In the genomic region with DNA sequence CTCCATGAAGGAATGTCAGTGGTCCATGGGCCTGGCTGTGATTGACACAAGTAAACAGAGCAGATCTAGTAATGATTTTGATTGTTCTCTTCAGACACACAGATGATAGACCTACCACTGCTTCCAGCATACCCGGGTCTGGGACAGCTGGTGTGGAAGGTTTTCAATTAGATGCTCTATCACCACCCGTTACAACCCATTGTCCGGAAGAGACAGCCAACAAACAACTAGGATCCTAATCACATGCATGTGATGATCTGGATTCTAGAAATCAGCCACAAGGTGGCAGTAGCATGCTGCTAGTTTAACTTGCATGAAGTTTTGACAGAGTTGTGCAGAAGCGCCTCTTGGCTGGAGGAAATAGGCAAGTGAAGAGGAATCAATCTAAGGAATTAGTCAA, we compare ENCODE assay signal across 9 mouse cellular contexts. TPM values are rescaled to one million over a fixed set of nuclear protein-coding genes. Genes with fewer than 3 reads are reported as not detected.
A peak's percentile ranks its signal among the peaks of the same experiment; 100 is the strongest.
DNase-seq lines count a peak whose midpoint lies in the region; TF ChIP-seq lines count a peak whose summit lies in the region.
"Had no signal": no experiment of that assay in that cellular context is flagged by ENCODE, and none has a peak within 500 bp of the region (broad histone marks: within the 10 kb centered on the region; RNA-seq: fewer than 3 reads in every experiment).

No protein-coding gene starts in this region.

- no peaks in the 10 kb centered on the region for H3K79me2 ChIP-seq in CH12.LX (replicated peaks; ENCODE audit: control insufficient read depth, extremely low read depth, insufficient read depth, poor library complexity, severe bottlenecking)

- TF ChIP-seq POLR2A in CH12.LX (IDR thresholded peaks at IDR 0.05; ENCODE audit: low read depth, low read length) = no peak

- 0 out of 2 replicates have a peak overlapping the region, but pooled peaks have one; percentile 7 for H3K4me2 ChIP-seq in CH12.LX (ENCODE audit: insufficient read depth, low read depth, poor library complexity, severe bottlenecking)

- H3K9ac ChIP-seq in CH12.LX (ENCODE audit: insufficient read depth, low read depth) = no peak overlapping the region

- TF ChIP-seq EP300 in CH12.LX (IDR thresholded peaks at IDR 0.05; ENCODE audit: low read length) = no peak

- H3K9me3 ChIP-seq in CH12.LX (replicated peaks; ENCODE audit: low read length) = peaks cover 4% of the 10 kb centered on the region

- H3K27ac ChIP-seq in CH12.LX (ENCODE audit: insufficient read depth, low read depth) = no peak overlapping the region

- dilution Hi-C loops in CH12.LX (cut with MboI; ENCODE audit: extremely low pct_ligation_motif_present, extremely low pct_unique_long_range_greater_than_20kb, low sequenced_read_pairs) = no loop called here

- TF ChIP-seq CTCF in CH12.LX (conservative IDR thresholded peaks at IDR 0.05 in 1 of 2, IDR thresholded peaks at IDR 0.05 in 1 of 2; ENCODE audit: low read depth in 2 of 2, low read length in 2 of 2) = peak; percentile 59 to 91

- H3K27me3 ChIP-seq in CH12.LX (replicated peaks) = no peaks in the 10 kb centered on the region

- peak; percentile 88 for DNase-seq in CH12.LX (ENCODE audit: extremely low read depth)
- DNase-seq in T-cell, adult 2 months (ENCODE audit: low spot score) = peak; percentile 65
- peak; percentile 58 for DNase-seq in embryo, embryonic 9.5 days (ENCODE audit: extremely low spot score)
- peak; percentile 77 for DNase-seq in heart, postnatal 4 days
- DNase-seq in layer of hippocampus, adult 18-20 months (ENCODE audit: low spot score in 2 of 2) = peak; percentile 47 to 88
- peak; percentile 77 for DNase-seq in lung, postnatal 14 days
- DNase-seq in retina, embryonic 14.5 days (ENCODE audit: low spot score) = peak; percentile 90
- DNase-seq in urinary bladder, postnatal 36 days (ENCODE audit: low spot score in 2 of 2) = peak; percentile 34 to 53

- H3K4me3 ChIP-seq in CH12.LX (replicated peaks in 1 of 3; ENCODE audit: low read depth in 2 of 3, low read length in 2 of 3, poor library complexity in 1 of 3) = no peak overlapping the region

- in situ Hi-C loops in CH12.LX (cut with MboI; ENCODE audit: low pct_ligation_motif_present, low pct_unique_long_range_greater_than_20kb, low sequenced_read_pairs) = no loop called here

- H3K4me1 ChIP-seq in CH12.LX (ENCODE audit: control insufficient read depth in 1 of 2, insufficient read depth in 2 of 2) = peaks cover 0 to 8% of the 10 kb centered on the region in 2 experiments; a peak in 2 of 4 replicates

- H3K36me3 ChIP-seq in CH12.LX (replicated peaks in 1 of 2; ENCODE audit: control insufficient read depth in 1 of 2, insufficient read depth in 1 of 2, low read length in 1 of 2) = no peaks in the 10 kb centered on the region

- TF ChIP-seq RAD21 in CH12.LX (IDR thresholded peaks at IDR 0.05; ENCODE audit: low read depth, low read length) = peak; percentile 92

TF ChIP-seq in CH12.LX, 34 proteins besides CTCF, POLR2A, EP300 and RAD21:
- no peak for TF ChIP-seq NRF1 (IDR thresholded peaks at IDR 0.05; ENCODE audit: low read depth, low read length)
- TF ChIP-seq MAX (IDR thresholded peaks at IDR 0.05; ENCODE audit: low read length) = peak; percentile 51; the same call in 1 of the 2 replicates
- 0 out of 2 replicates have a peak, but pooled peaks have one; percentile 25 for TF ChIP-seq ELF1 (IDR thresholded peaks at IDR 0.05; ENCODE audit: low read depth, low read length)
- peak; percentile 39; the same call in 1 of the 2 replicates for TF ChIP-seq BHLHE40 (IDR thresholded peaks at IDR 0.05; ENCODE audit: low read depth, low read length)
- no peak for TF ChIP-seq SIN3A (IDR thresholded peaks at IDR 0.05; ENCODE audit: low read length)
- TF ChIP-seq MYC (IDR thresholded peaks at IDR 0.05; ENCODE audit: low read depth, low read length) = peak; percentile 71; the same call in 1 of the 2 replicates
- 0 out of 2 replicates have a peak, but pooled peaks have one; percentile 17 for TF ChIP-seq IRF4 (IDR thresholded peaks at IDR 0.05; ENCODE audit: low read depth, low read length)
- 0 out of 2 replicates have a peak, but pooled peaks have one; percentile 18 for TF ChIP-seq JUND (conservative IDR thresholded peaks at IDR 0.05; ENCODE audit: low read depth, low read length)
- peak; percentile 71 for TF ChIP-seq SMC3 (IDR thresholded peaks at IDR 0.05; ENCODE audit: low read depth, low read length)
- no peak for TF ChIP-seq USF2 (conservative IDR thresholded peaks at IDR 0.05; ENCODE audit: low read depth, low read length)

RNA-seq across cellular contexts. Expression of a gene that starts 14.8 kb away (rescaled TPM):
- total RNA-seq in CH12.LX (2012; rRNA removed) (not detected in 2 replicates), CH12.LX (2014; rRNA removed) (not detected in 2 replicates)
- 0.39 and 0.45 TPM in 2 replicates for polyA plus RNA-seq in CH12.LX (2012; ENCODE audit: insufficient read length, low read depth)
- total RNA-seq in heart, postnatal 4 days (2021) = under 1 TPM; 0.52 to 0.81 TPM
- 1 to 10 TPM; 1.0 to 1.1 TPM for total RNA-seq in layer of hippocampus, adult 18-20 months (2021)
- polyA plus RNA-seq: heart, embryonic 16.5 days had no signal

RNA-seq across cellular contexts. Expression of a gene that starts 16.1 kb away (rescaled TPM):
- total RNA-seq in CH12.LX (2012; rRNA removed) (261 and 292 TPM in 2 replicates), CH12.LX (2014; rRNA removed) (50.6 and 58.9 TPM in 2 replicates)
- 297 and 307 TPM in 2 replicates for polyA plus RNA-seq in CH12.LX (2012; ENCODE audit: insufficient read length, low read depth)
- total RNA-seq in heart, postnatal 4 days (2021) = 1,000 to 10,000 TPM; 1,232 to 1,303 TPM
- total RNA-seq in layer of hippocampus, adult 18-20 months (2021) = 100 to 1,000 TPM; 549 to 603 TPM

RNA-seq across cellular contexts. Expression of a gene that starts 28.6 kb away (rescaled TPM):
- total RNA-seq in CH12.LX (2012; rRNA removed) = 28.8 and 33.2 TPM in 2 replicates
- total RNA-seq in CH12.LX (2014; rRNA removed) = 15.1 and 15.9 TPM in 2 replicates
- polyA plus RNA-seq in CH12.LX (2012; ENCODE audit: insufficient read length, low read depth) = 38.6 and 44.0 TPM in 2 replicates
- total RNA-seq in heart, postnatal 4 days (2021) = 10 to 100 TPM; 18.0 to 23.0 TPM
- 10 to 100 TPM; 39.2 to 44.2 TPM for total RNA-seq in layer of hippocampus, adult 18-20 months (2021)

RNA-seq across cellular contexts. Expression of a gene that starts 28.7 kb away (rescaled TPM):
- 99.2 and 125 TPM in 2 replicates for total RNA-seq in CH12.LX (2012; rRNA removed)
- total RNA-seq in CH12.LX (2014; rRNA removed) = 117 and 119 TPM in 2 replicates
- polyA plus RNA-seq in CH12.LX (2012; ENCODE audit: insufficient read length, low read depth) = 171 and 204 TPM in 2 replicates
- 10 to 100 TPM; 37.5 to 40.3 TPM for total RNA-seq in heart, postnatal 4 days (2021)
- 10 to 100 TPM; 49.7 to 55.4 TPM for total RNA-seq in layer of hippocampus, adult 18-20 months (2021)

RNA-seq across cellular contexts. Expression of a gene that starts 43.9 kb away (rescaled TPM):
- total RNA-seq in CH12.LX (2012; rRNA removed) (20.9 and 21.1 TPM in 2 replicates), CH12.LX (2014; rRNA removed) (5.8 and 10.5 TPM in 2 replicates)
- polyA plus RNA-seq in CH12.LX (2012; ENCODE audit: insufficient read length, low read depth) = 68.3 and 76.9 TPM in 2 replicates
- total RNA-seq in heart, postnatal 4 days (2021) = 10 to 100 TPM; 37.9 to 38.3 TPM
- 10 to 100 TPM; 59.1 to 60.6 TPM for total RNA-seq in layer of hippocampus, adult 18-20 months (2021)
